Mouse (Mus musculus): Measurements from ENCODE around the gene Mmgt2. TPM values are rescaled to one million over a fixed set of nuclear protein-coding genes. Genes with fewer than 3 reads are reported as not detected.

Gene Mmgt2
- polyA plus RNA-seq, 1 experiment from 2014 or later, result 42.7 TPM

DNA sequence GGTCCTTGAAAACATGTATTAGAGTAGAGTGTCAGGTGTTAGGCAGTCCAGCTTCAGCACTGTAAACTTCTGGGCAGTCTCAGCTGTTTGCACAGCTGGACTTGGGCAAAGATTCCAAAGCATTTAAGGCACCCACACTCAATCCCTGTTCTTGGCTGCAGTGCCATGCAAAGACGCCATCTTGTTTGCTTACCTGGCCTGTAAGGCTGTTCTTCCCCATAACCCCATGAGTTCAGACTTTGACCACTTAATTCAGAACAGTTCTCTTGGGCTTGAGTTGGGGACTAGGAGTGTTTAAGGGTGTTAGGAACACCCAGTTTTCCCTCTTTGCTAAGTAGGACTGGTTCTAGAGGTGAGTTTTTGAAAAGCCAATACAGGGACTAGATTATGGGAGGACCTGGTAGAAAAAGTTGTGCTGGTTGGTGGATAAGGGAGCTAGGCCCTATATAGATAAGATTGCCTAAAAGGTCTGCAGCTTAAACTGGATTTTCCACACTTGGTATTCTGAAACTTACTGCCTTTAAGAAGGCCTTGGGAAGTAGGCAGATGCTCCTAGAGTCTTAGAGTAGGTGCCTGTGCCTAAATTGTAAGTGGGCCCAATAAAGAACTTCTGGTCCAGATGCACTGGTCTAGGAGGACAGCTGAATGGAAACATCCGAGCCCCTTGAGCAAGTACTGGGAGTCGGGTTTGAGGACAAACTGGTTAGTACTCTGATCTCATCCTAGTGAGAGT lies 43.4 kb upstream of the Mmgt2 start:
- Histone ChIP-seq H3K4me3 (ENCODE audit: low read depth, low read length) (peak overlapping the region; percentile 72), H3K9me3 (ENCODE audit: low read depth, low read length) (no peaks in the 10 kb centered on the region), H3K27ac (ENCODE audit: low read depth) (peak overlapping the region; percentile 51), H3K9ac (peak overlapping the region; percentile 84), H3K4me2 (peak overlapping the region; percentile 82), H3K36me3 (ENCODE audit: insufficient read depth) (peaks cover 62% of the 10 kb centered on the region), H3K4me1 (ENCODE audit: insufficient read depth) (peaks cover 10% of the 10 kb centered on the region), H3K27me3 (ENCODE audit: insufficient read depth, low read length) (no peaks in the 10 kb centered on the region)
- TF ChIP-seq CTCF (IDR thresholded peaks at IDR 0.05; ENCODE audit: low read depth), result no peak
- no peak for ATAC-seq (ENCODE audit: insufficient read depth)
- peak; percentile 47 for DNase-seq
- 15% methylated on average over 3 of the region's 3 CpGs for WGBS

DNA sequence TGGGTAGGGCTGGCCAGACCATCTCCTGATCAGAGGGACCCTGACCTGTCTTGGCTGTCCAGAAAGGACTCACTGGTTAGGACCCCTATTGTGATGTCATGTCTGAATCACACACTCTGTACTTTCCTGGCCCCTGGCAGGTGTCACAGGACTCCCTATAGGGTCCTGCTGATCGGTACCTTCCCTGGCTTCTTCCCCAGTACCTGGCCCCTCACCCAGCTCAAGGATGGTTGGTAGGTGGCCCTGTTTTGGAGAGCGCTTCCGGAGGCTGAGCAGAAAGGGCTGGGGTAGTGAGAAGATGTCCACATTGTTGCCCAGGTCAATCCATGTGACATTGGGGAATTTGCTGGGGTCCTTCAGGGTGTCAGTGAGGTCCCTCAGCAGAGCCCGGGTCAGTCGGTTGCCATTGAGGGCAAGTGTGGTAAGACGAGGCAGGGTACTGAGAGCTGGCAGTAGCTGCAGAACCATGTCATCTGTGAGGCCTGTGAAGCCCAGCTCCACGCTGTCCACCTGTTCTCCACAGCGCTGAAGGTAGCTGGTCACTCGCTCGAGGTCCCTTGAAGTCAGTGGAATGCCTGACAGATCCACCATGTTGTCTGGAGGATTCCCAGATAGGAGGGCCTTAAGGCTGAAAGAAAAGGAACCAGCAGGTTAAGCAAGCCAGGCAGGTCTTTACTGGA lies 42.7 kb upstream of the Mmgt2 start:
- peaks cover 62% of the 10 kb centered on the region for H3K36me3 ChIP-seq (ENCODE audit: insufficient read depth)
- no peaks in the 10 kb centered on the region for H3K9me3 ChIP-seq (ENCODE audit: low read depth, low read length)
- DNase-seq (peak; percentile 19), ATAC-seq (ENCODE audit: insufficient read depth) (peak; percentile 4; the same call in 1 of the 2 replicates)
- no peak for TF ChIP-seq CTCF (IDR thresholded peaks at IDR 0.05; ENCODE audit: low read depth)
- peaks cover 10% of the 10 kb centered on the region for H3K4me1 ChIP-seq (ENCODE audit: insufficient read depth)
- peak overlapping the region; percentile 82 for H3K4me2 ChIP-seq
- peak overlapping the region; percentile 38 for H3K27ac ChIP-seq (ENCODE audit: low read depth)
- H3K9ac ChIP-seq, result peak overlapping the region; percentile 84
- H3K4me3 ChIP-seq (ENCODE audit: low read depth, low read length), result peak overlapping the region; percentile 72
- no peaks in the 10 kb centered on the region for H3K27me3 ChIP-seq (ENCODE audit: insufficient read depth, low read length)
- WGBS, result 31% methylated on average over 10 of the region's 10 CpGs

DNA sequence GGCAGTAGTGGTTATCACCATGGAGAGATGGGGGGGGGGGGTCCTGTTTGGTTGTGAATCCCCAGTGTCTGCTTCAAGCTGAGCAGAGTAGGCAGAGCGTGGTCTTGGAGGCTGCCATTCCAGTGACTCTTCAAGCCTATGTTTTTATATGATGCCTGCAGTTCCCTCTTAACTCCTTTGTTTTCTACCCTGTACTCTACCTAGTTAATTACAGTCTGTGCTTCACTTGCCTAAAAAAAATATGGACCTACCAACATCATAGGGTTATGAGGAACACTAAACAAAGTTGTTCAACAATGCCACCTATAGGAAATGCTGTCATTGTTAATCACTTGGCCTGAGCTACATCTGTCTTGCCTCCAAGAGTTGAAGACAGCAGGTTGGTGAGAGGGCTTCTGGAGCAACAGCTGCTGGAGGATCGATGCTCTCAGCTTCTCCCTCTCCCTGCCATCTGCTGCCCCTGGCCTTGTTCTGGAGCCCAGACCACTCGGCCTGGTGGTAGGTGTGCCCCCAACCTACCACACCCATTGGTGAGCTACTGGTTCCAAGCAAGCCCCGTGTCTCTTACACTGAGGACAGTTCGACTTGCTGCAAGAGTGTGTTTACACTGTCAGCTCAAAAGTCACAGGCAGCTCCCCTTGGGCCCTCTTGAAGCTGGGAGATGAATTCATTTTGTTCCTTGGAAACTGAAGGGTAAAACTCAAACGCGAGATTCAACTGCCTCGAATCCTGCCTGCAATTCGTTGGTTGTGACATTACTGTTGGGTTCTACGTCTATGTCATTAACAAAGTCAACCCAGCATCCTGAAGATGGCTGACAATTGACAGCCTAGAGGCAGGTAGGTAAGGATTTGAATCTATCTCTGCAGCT lies 41.9 kb upstream of the Mmgt2 start:
- no peaks in the 10 kb centered on the region for H3K27me3 ChIP-seq (ENCODE audit: insufficient read depth, low read length)
- H3K9me3 ChIP-seq (ENCODE audit: low read depth, low read length), result no peaks in the 10 kb centered on the region
- H3K9ac ChIP-seq, result no peak overlapping the region
- H3K36me3 ChIP-seq (ENCODE audit: insufficient read depth), result peaks cover 62% of the 10 kb centered on the region
- H3K4me2 ChIP-seq, result 0 out of 2 replicates have a peak overlapping the region, but pooled peaks have one; percentile 82
- no peak overlapping the region for H3K27ac ChIP-seq (ENCODE audit: low read depth)
- H3K4me3 ChIP-seq (ENCODE audit: low read depth, low read length), result no peak overlapping the region
- TF ChIP-seq CTCF (IDR thresholded peaks at IDR 0.05; ENCODE audit: low read depth), result no peak
- WGBS, result 43% methylated on average over 10 of the region's 10 CpGs
- H3K4me1 ChIP-seq (ENCODE audit: insufficient read depth), result peaks cover 10% of the 10 kb centered on the region
- ATAC-seq (ENCODE audit: insufficient read depth) (no peak), DNase-seq (peak; percentile 30)

DNA sequence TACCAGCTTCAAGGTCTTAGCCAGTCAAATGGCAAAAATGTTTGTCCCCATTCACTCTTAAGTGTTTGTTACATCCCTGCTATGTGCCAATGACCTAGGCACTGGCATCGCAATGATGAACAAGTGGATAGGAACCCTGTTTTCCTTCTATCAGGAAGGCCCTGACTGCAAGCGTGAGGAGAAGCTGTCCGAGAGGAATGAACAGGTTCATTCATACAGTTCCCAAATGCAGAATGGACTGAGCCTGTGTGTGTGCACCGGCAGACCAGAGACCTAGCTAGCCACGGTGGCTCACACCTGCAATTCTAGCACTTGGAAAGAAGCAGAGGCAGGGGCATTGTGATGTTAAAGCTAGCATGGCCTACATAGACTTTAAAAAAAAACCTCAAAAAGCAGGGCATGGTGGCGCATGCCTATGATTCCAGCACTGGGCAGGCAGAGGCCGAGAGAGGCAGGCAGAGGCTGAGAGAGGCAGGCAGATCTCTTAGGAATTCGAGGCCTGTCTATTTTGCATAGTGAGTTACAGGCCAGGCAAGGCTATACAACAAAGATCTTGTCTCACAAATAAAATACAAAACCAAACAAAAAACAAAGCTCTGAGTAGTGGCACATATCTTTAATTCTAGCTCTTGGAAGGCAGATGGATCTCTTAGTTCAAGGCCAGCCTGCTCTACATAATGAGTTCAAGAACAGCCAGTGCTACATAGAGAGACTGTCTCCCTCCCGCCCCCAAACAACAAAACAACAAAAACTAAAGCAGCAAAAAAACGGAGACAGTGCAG lies 41.1 kb upstream of the Mmgt2 start:
- H3K9ac ChIP-seq, result no peak overlapping the region
- H3K4me2 ChIP-seq, result no peak overlapping the region
- DNase-seq, result peak; percentile 20
- no peak for TF ChIP-seq CTCF (IDR thresholded peaks at IDR 0.05; ENCODE audit: low read depth)
- H3K4me1 ChIP-seq (ENCODE audit: insufficient read depth), result peaks cover 10% of the 10 kb centered on the region
- H3K36me3 ChIP-seq (ENCODE audit: insufficient read depth), result peaks cover 62% of the 10 kb centered on the region
- H3K9me3 ChIP-seq (ENCODE audit: low read depth, low read length), result no peaks in the 10 kb centered on the region
- 64% methylated on average over 10 of the region's 10 CpGs for WGBS
- ATAC-seq (ENCODE audit: insufficient read depth), result no peak
- H3K4me3 ChIP-seq (ENCODE audit: low read depth, low read length), result no peak overlapping the region
- no peaks in the 10 kb centered on the region for H3K27me3 ChIP-seq (ENCODE audit: insufficient read depth, low read length)
- H3K27ac ChIP-seq (ENCODE audit: low read depth), result no peak overlapping the region

DNA sequence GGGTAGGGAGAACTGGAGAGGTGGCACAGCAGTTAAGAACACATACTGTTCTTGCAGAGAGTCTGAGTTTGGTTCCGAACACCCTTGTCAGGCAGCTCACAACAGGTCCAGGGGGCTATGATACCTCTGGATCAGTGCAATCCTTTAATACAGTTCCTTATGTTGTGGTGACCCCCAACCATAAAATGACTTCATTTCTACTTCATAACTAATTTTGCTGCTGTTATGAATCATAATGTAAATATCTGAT lies 40.6 kb upstream of the Mmgt2 start:
- TF ChIP-seq CTCF (IDR thresholded peaks at IDR 0.05; ENCODE audit: low read depth), result no peak
- ATAC-seq (ENCODE audit: insufficient read depth) (no peak), DNase-seq (no peak)
- Histone ChIP-seq H3K9me3 (ENCODE audit: low read depth, low read length) (no peaks in the 10 kb centered on the region), H3K36me3 (ENCODE audit: insufficient read depth) (peaks cover 62% of the 10 kb centered on the region), H3K4me1 (ENCODE audit: insufficient read depth) (peaks cover 10% of the 10 kb centered on the region), H3K27me3 (ENCODE audit: insufficient read depth, low read length) (no peaks in the 10 kb centered on the region), H3K9ac (no peak overlapping the region), H3K4me2 (no peak overlapping the region), H3K4me3 (ENCODE audit: low read depth, low read length) (no peak overlapping the region), H3K27ac (ENCODE audit: low read depth) (no peak overlapping the region)
- 88% methylated on average over 1 of the region's 1 CpGs for WGBS

DNA sequence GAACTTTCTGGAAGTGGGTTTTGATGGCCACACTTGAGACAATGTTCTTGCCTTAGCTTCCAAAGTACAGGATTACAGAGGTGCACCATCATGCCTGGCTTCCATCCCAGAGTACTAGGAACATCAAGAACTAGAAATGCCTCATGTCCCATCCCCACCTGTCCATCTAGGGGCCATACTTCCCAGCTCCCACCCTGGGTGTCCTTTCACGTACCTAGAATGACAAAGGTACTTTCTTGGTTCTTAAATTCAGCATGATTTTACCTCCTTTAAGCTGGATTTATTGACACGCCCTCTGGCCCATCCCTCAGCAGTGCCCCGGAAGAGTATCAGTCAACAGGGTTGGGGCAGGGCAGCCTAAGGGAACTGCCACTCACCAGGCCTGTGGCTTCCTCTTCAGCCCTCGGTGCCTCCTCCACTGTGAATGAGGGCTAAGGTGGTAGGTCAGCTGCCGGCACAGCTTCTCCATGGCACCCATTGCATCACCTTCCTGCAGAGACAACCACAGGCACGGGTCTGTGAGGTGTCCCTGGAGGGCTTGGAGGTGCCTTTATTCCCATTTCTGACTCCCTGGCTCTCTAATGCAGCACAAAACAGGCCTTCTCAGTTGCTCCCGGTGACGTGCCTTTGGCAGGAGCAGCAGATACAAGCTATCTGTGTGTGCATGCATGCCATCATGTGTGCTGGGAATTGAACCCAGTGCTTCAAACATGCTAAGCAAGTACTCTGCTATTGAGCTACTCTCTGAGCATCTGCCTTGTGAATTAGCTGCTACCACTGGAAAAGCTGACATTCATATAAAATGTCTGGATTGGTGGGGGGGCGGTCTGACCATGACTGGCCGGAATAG lies 39.4 kb upstream of the Mmgt2 start:
- Histone ChIP-seq H3K27ac (ENCODE audit: low read depth) (no peak overlapping the region), H3K4me1 (ENCODE audit: insufficient read depth) (peaks cover 12% of the 10 kb centered on the region), H3K27me3 (ENCODE audit: insufficient read depth, low read length) (no peaks in the 10 kb centered on the region), H3K9me3 (ENCODE audit: low read depth, low read length) (no peaks in the 10 kb centered on the region), H3K4me3 (ENCODE audit: low read depth, low read length) (no peak overlapping the region), H3K4me2 (no peak overlapping the region), H3K36me3 (ENCODE audit: insufficient read depth) (peaks cover 52% of the 10 kb centered on the region), H3K9ac (no peak overlapping the region)
- DNase-seq (no peak), ATAC-seq (ENCODE audit: insufficient read depth) (no peak)
- TF ChIP-seq CTCF (IDR thresholded peaks at IDR 0.05; ENCODE audit: low read depth), result no peak
- WGBS, result 68% methylated on average over 10 of the region's 10 CpGs
